Mouse (Mus musculus) MEL (cell line): Measurements from ENCODE around the gene Hebp1. TPM values are rescaled to one million over a fixed set of nuclear protein-coding genes. Genes with fewer than 3 reads are reported as not detected.
A peak's percentile ranks its signal among the peaks of the same experiment; 100 is the strongest.

Source experiments
- DNase-seq: peaks from one replicate; pipeline ENCODE4 v3.0.0; 2011; ENCODE audit warnings: low read depth, low spot score
- H3K27ac ChIP-seq: 2 replicates; pipeline ENCODE4 v1.5.1; 2012; ENCODE audit warnings: low read depth, mild to moderate bottlenecking, control low read depth, low read length, moderate library complexity; ENCODE audit not compliant: control insufficient read depth
- H3K27me3 ChIP-seq, 2 experiments: fragments of 150-350 bp in 1 of 2; sonication (generic) in 1 of 2; 2 replicates each; pipeline ENCODE4 v1.6.1; 2012; ENCODE audit warnings: low read length in 2 of 2, mild to moderate bottlenecking in 2 of 2, improper control_type of control experiment in 1 of 2, moderate library complexity in 1 of 2; ENCODE audit not compliant: insufficient read depth in 2 of 2, control insufficient read depth in 1 of 2
- H3K36me3 ChIP-seq, 2 experiments: 2 replicates each; pipeline ENCODE4 v1.6.1; 2012 to 2014; ENCODE audit warnings: low read length in 2 of 2, improper control_type of control experiment in 1 of 2, inconsistent platforms in 1 of 2, mild to moderate bottlenecking in 1 of 2; ENCODE audit not compliant: insufficient read depth in 2 of 2, control insufficient read depth in 1 of 2
- H3K4me1 ChIP-seq, 2 experiments: fragments of 150-350 bp in 1 of 2; sonication (generic) in 1 of 2; 2 replicates each; pipeline ENCODE4 v1.6.1; 2012; ENCODE audit warnings: low read length in 2 of 2, improper control_type of control experiment in 1 of 2, mild to moderate bottlenecking in 1 of 2; ENCODE audit not compliant: insufficient read depth in 2 of 2, control insufficient read depth in 1 of 2
- H3K4me3 ChIP-seq, 2 experiments: fragments of 150-350 bp in 1 of 2; sonication (generic) in 1 of 2; 2 replicates each; pipeline ENCODE4 v1.5.1; 2012; ENCODE audit warnings: low read depth in 2 of 2, low read length in 2 of 2, mild to moderate bottlenecking in 2 of 2, moderate library complexity in 2 of 2, control low read depth in 1 of 2, improper control_type of control experiment in 1 of 2; ENCODE audit not compliant: control insufficient read depth in 1 of 2, insufficient read depth in 1 of 2
- H3K79me2 ChIP-seq: 2 replicates; pipeline ENCODE4 v1.6.1; 2012; ENCODE audit warnings: mild to moderate bottlenecking, low read length, moderate library complexity; ENCODE audit not compliant: control insufficient read depth, poor library complexity, insufficient read depth
- H3K9ac ChIP-seq: 2 replicates; pipeline ENCODE4 v1.6.1; 2012; ENCODE audit warnings: low read depth, mild to moderate bottlenecking, control low read depth, low read length, moderate library complexity; ENCODE audit not compliant: control insufficient read depth, poor library complexity, severe bottlenecking
- H3K9me3 ChIP-seq: fragments of 150-350 bp; sonication (generic); replicated peaks from 2 replicates; pipeline ENCODE4 v1.6.1; 2012; ENCODE audit warnings: mild to moderate bottlenecking, low read length, improper control_type of control experiment, moderate library complexity; ENCODE audit not compliant: insufficient read depth
- BHLHE40 ChIP-seq: IDR thresholded peaks from 2 replicates; pipeline ENCODE4 v1.6.1; 2012; ENCODE audit warnings: low read depth, mild to moderate bottlenecking, inconsistent platforms, low read length, improper control_type of control experiment, borderline replicate concordance
- CHD1 ChIP-seq: IDR thresholded peaks from 2 replicates; pipeline ENCODE4 v1.6.1; 2012; ENCODE audit warnings: low read depth, mild to moderate bottlenecking, inconsistent platforms, low read length, improper control_type of control experiment
- CTCF ChIP-seq, 3 experiments: IDR thresholded peaks in 2 of 3; conservative IDR thresholded peaks in 1 of 3; 2 replicates each; pipeline ENCODE4 v1.5.1; 2011 to 2012; ENCODE audit warnings: low read length in 3 of 3, low read depth in 2 of 3, mild to moderate bottlenecking in 2 of 3, improper control_type of control experiment in 1 of 3, inconsistent platforms in 1 of 3, mixed read lengths in 1 of 3, moderate library complexity in 1 of 3; ENCODE audit not compliant: control insufficient read depth in 1 of 3, insufficient read depth in 1 of 3, poor library complexity in 1 of 3, severe bottlenecking in 1 of 3
- E2F4 ChIP-seq: IDR thresholded peaks from 2 replicates; pipeline ENCODE4 v1.6.1; 2011; ENCODE audit warnings: low read depth, low read length, improper control_type of control experiment, borderline replicate concordance
- GABPA ChIP-seq: IDR thresholded peaks from 2 replicates; pipeline ENCODE4 v1.6.1; 2012; ENCODE audit warnings: low read depth, mild to moderate bottlenecking, inconsistent platforms, low read length, improper control_type of control experiment, moderate library complexity
- GATA1 ChIP-seq: IDR thresholded peaks from 2 replicates; pipeline ENCODE4 v1.6.1; 2011; ENCODE audit warnings: low read depth, low read length, improper control_type of control experiment
- HCFC1 ChIP-seq: IDR thresholded peaks from 2 replicates; pipeline ENCODE4 v1.6.1; 2012; ENCODE audit warnings: low read depth, mild to moderate bottlenecking, inconsistent platforms, low read length, improper control_type of control experiment, moderate library complexity
- KAT2A ChIP-seq: conservative IDR thresholded peaks from 2 replicates; pipeline ENCODE4 v1.6.1; 2012; ENCODE audit warnings: low read depth, low read length, improper control_type of control experiment, inconsistent platforms
- MAX ChIP-seq: IDR thresholded peaks from 2 replicates; pipeline ENCODE4 v1.6.1; 2011; ENCODE audit warnings: low read length, improper control_type of control experiment
- MAZ ChIP-seq: IDR thresholded peaks from 2 replicates; pipeline ENCODE4 v1.6.1; 2012; ENCODE audit warnings: low read depth, mild to moderate bottlenecking, inconsistent platforms, low read length, improper control_type of control experiment
- MEF2A ChIP-seq: IDR thresholded peaks from 2 replicates; pipeline ENCODE4 v1.6.1; 2014; ENCODE audit warnings: low read depth, mild to moderate bottlenecking, inconsistent platforms, low read length, improper control_type of control experiment; ENCODE audit not compliant: poor library complexity, insufficient replicate concordance, severe bottlenecking; ENCODE audit errors: extremely low read depth
- MYB ChIP-seq: IDR thresholded peaks from 2 replicates; pipeline ENCODE4 v1.6.1; 2011; ENCODE audit warnings: mild to moderate bottlenecking, low read depth, low read length, improper control_type of control experiment
- NELFE ChIP-seq: IDR thresholded peaks from 2 replicates; pipeline ENCODE4 v1.6.1; 2011; ENCODE audit warnings: low read depth, low read length, improper control_type of control experiment
- NRF1 ChIP-seq: IDR thresholded peaks from 2 replicates; pipeline ENCODE4 v1.6.1; 2014; ENCODE audit warnings: low read depth, mild to moderate bottlenecking, inconsistent platforms, low read length, improper control_type of control experiment, moderate library complexity; ENCODE audit not compliant: poor library complexity, insufficient read depth, severe bottlenecking
- POLR2AphosphoS2 ChIP-seq: IDR thresholded peaks from 2 replicates; pipeline ENCODE4 v1.6.1; 2011; ENCODE audit warnings: low read length, improper control_type of control experiment
- RAD21 ChIP-seq: IDR thresholded peaks from 2 replicates; pipeline ENCODE4 v1.6.1; 2011; ENCODE audit warnings: mild to moderate bottlenecking, low read depth, low read length, improper control_type of control experiment
- SMC3 ChIP-seq: IDR thresholded peaks from 2 replicates; pipeline ENCODE4 v1.6.1; 2011; ENCODE audit warnings: low read depth, low read length, improper control_type of control experiment
- TBP ChIP-seq: IDR thresholded peaks from 2 replicates; pipeline ENCODE4 v1.8.0; 2011; ENCODE audit warnings: low read depth, low read length, improper control_type of control experiment
- TCF12 ChIP-seq: IDR thresholded peaks from 2 replicates; pipeline ENCODE4 v1.6.1; 2014; ENCODE audit warnings: low read depth, mild to moderate bottlenecking, inconsistent platforms, low read length, improper control_type of control experiment, moderate library complexity
- USF1 ChIP-seq: IDR thresholded peaks from 2 replicates; pipeline ENCODE4 v1.6.1; 2014; ENCODE audit warnings: low read depth, mild to moderate bottlenecking, inconsistent platforms, low read length, improper control_type of control experiment, moderate library complexity
- ZC3H11A ChIP-seq: IDR thresholded peaks from 2 replicates; pipeline ENCODE4 v1.6.1; 2012; ENCODE audit warnings: low read depth, mild to moderate bottlenecking, inconsistent platforms, low read length, improper control_type of control experiment
- ZKSCAN1 ChIP-seq: IDR thresholded peaks from 2 replicates; pipeline ENCODE4 v1.6.1; 2012; ENCODE audit warnings: low read depth, mild to moderate bottlenecking, inconsistent platforms, low read length, improper control_type of control experiment, moderate library complexity
- ZMIZ1 ChIP-seq: IDR thresholded peaks from 2 replicates; pipeline ENCODE4 v1.6.1; 2012; ENCODE audit warnings: low read depth, mild to moderate bottlenecking, inconsistent platforms, low read length, improper control_type of control experiment, moderate library complexity
- ZNF384 ChIP-seq: IDR thresholded peaks from 2 replicates; pipeline ENCODE4 v1.6.1; 2012; ENCODE audit warnings: low read depth, mild to moderate bottlenecking, inconsistent platforms, low read length, improper control_type of control experiment
- polyA plus RNA-seq, 2 experiments: library from polyadenylated mRNA; stranded (reverse) in 1 of 2; unstranded in 1 of 2; fragments of >175 nt in 1 of 2; fragments of >200 nt in 1 of 2; gene quantifications; 2 replicates each; pipeline versions ENCODE4 v1.2.1 to v1.2.4; 2012; ENCODE audit warnings: low replicate concordance in 2 of 2, low read depth in 1 of 2; ENCODE audit not compliant: insufficient read length in 2 of 2, insufficient read depth in 1 of 2, missing spikeins in 1 of 2
- total RNA-seq: library from RNA; depleted of rRNA; stranded (reverse); fragments of 300-350 nt; gene quantifications from 2 replicates; pipeline ENCODE4 v1.2.3, GENCODE M21; 2012

Gene Hebp1
- total and polyA plus RNA-seq, 3 experiments = 16.7 to 25.1 TPM; not detected in 1

GRCm38 (mm10) chr6:135153719-135154118 is 44.1 kb downstream of the Hebp1 start:
- H3K27ac ChIP-seq = no peak overlapping the region
- H3K9ac ChIP-seq = no peak overlapping the region
- no peak overlapping the region for H3K4me3 ChIP-seq
- DNase-seq = no peak
- H3K27me3 ChIP-seq = no peaks in the 10 kb centered on the region
- no peaks in the 10 kb centered on the region for H3K79me2 ChIP-seq
- H3K4me1 ChIP-seq = no peaks in the 10 kb centered on the region
- H3K9me3 ChIP-seq = no peaks in the 10 kb centered on the region
- no peaks in the 10 kb centered on the region for H3K36me3 ChIP-seq
- TF ChIP-seq ZNF384 = no peak
- no peak for TF ChIP-seq E2F4
- no peak for TF ChIP-seq GABPA
- no peak for TF ChIP-seq MAZ
- no peak for TF ChIP-seq MEF2A
- no peak for TF ChIP-seq NELFE
- no peak for TF ChIP-seq ZMIZ1
- TF ChIP-seq NRF1 = no peak
- TF ChIP-seq RAD21 = no peak
- no peak for TF ChIP-seq KAT2A
- TF ChIP-seq TCF12 = no peak
- TF ChIP-seq USF1 = no peak
- no peak for TF ChIP-seq MAX
- TF ChIP-seq ZC3H11A = no peak
- no peak for TF ChIP-seq MYB
- TF ChIP-seq GATA1 = no peak
- no peak for TF ChIP-seq TBP
- no peak for TF ChIP-seq BHLHE40
- TF ChIP-seq CHD1 = no peak
- TF ChIP-seq, all 39 proteins: peak for 0

GRCm38 (mm10) chr6:135150311-135150710 is 47.5 kb downstream of the Hebp1 start:
- Histone ChIP-seq H3K4me3 (no peak overlapping the region), H3K9me3 (no peaks in the 10 kb centered on the region), H3K27me3 (no peaks in the 10 kb centered on the region), H3K27ac (no peak overlapping the region), H3K9ac (no peak overlapping the region), H3K36me3 (no peaks in the 10 kb centered on the region), H3K4me1 (no peaks in the 10 kb centered on the region), H3K79me2 (no peaks in the 10 kb centered on the region)
- peak; percentile 18 for DNase-seq
- TF ChIP-seq HCFC1 = no peak
- TF ChIP-seq CTCF (IDR thresholded peaks at IDR 0.05 in 2 of 3, conservative IDR thresholded peaks at IDR 0.05 in 1 of 3; ENCODE audit: control insufficient read depth in 1 of 3, insufficient read depth in 1 of 3, low read depth in 2 of 3, low read length in 3 of 3, poor library complexity in 1 of 3, severe bottlenecking in 1 of 3) = peak in 2 of 3 experiments; percentile 23 to 34; a peak in 3 of 6 replicates
- no peak for TF ChIP-seq ZKSCAN1
- TF ChIP-seq POLR2AphosphoS2 = no peak
- no peak for TF ChIP-seq MYB
- TF ChIP-seq MAX = no peak
- TF ChIP-seq USF1 = no peak
- TF ChIP-seq RAD21 = peak; percentile 35
- no peak for TF ChIP-seq TCF12
- peak; percentile 26; the same call in 1 of the 2 replicates for TF ChIP-seq SMC3
- TF ChIP-seq KAT2A = no peak
- no peak for TF ChIP-seq E2F4
- no peak for TF ChIP-seq MAZ
